Mouse (Mus musculus) erythroblast, embryonic 14.5 days (primary cell): Measurements from ENCODE around the gene Sc5d.

Experiments used
- GATA1 ChIP-seq: IDR thresholded peaks from 2 replicates; pipeline ENCODE4 v1.6.1; 2012; ENCODE audit warnings: low read length, inconsistent platforms, mixed read lengths
- TAL1 ChIP-seq: IDR thresholded peaks from 3 replicates; pipeline ENCODE4 v1.6.1; 2012; ENCODE audit warnings: low read length, inconsistent platforms, mixed read lengths

- TF ChIP-seq TAL1: no peak
- no peak for TF ChIP-seq GATA1
These were observed 55.6 kb downstream of the Sc5d start for GRCm38 (mm10) chr9:42208463-42208862.
